Mouse (Mus musculus): Measurements from ENCODE around the gene Grk3. TPM values are rescaled to one million over a fixed set of nuclear protein-coding genes. Genes with fewer than 3 reads are reported as not detected.

The Grk3 gene
- total RNA-seq, 2 experiments from 2014 or later = 8.5 to 9.3 TPM

GRCm38 (mm10) chr5:112956368-112956767 lies 59.2 kb downstream of the Grk3 start:
- intact Hi-C loops (cut with DNase I) = no loop called here
- no peak for DNase-seq

- intact Hi-C loops (cut with DNase I) = no loop called here
- DNase-seq = no peak
Observed at GRCm38 (mm10) chr5:112950847-112951246, 64.7 kb downstream of the Grk3 start.

- no peak for DNase-seq
- intact Hi-C loops (cut with DNase I) = no loop called here
Observed at GRCm38 (mm10) chr5:112945925-112946324, 69.7 kb downstream of the Grk3 start.

- intact Hi-C loops (cut with DNase I) = no loop called here
- no peak for DNase-seq
Observed at GRCm38 (mm10) chr5:112942244-112942643, 73.3 kb downstream of the Grk3 start.

- DNase-seq = no peak
- intact Hi-C loops (cut with DNase I) = no loop called here
Observed at GRCm38 (mm10) chr5:112941001-112941400, 74.6 kb downstream of the Grk3 start.

- no peak for DNase-seq
- intact Hi-C loops (cut with DNase I) = loop anchor here (5.0 kb wide), 1 partner anchor 76 kb away; no protein-coding TSS in a partner anchor
Observed at GRCm38 (mm10) chr5:112936632-112937031, 79.0 kb downstream of the Grk3 start.

GRCm38 (mm10) chr5:112935436-112935835 lies 80.2 kb downstream of the Grk3 start:
- intact Hi-C loops (cut with DNase I) = loop anchor here (5.0 kb wide), 1 partner anchor 77 kb away; no protein-coding TSS in a partner anchor
- no peak for DNase-seq

GRCm38 (mm10) chr5:112932878-112933567 lies 82.6 kb downstream of the Grk3 start:
- intact Hi-C loops (cut with DNase I) = no loop called here
- DNase-seq = peak; percentile 27 to 55

GRCm38 (mm10) chr5:112931901-112932300 lies 83.7 kb downstream of the Grk3 start:
- DNase-seq = no peak
- intact Hi-C loops (cut with DNase I) = no loop called here

- intact Hi-C loops (cut with DNase I) = no loop called here
- no peak for DNase-seq
Observed at GRCm38 (mm10) chr5:112928201-112928881, 87.2 kb downstream of the Grk3 start.

GRCm38 (mm10) chr5:112925422-112925821 lies 90.2 kb downstream of the Grk3 start:
- intact Hi-C loops (cut with DNase I) = no loop called here
- no peak for DNase-seq

- no peak for DNase-seq
- intact Hi-C loops (cut with DNase I) = no loop called here
Observed at GRCm38 (mm10) chr5:112924806-112925205, 90.8 kb downstream of the Grk3 start.

- DNase-seq = peak in 1 of 2 experiments; percentile 20
Observed at GRCm38 (mm10) chr5:112923841-112924240, 91.8 kb downstream of the Grk3 start.

GRCm38 (mm10) chr5:112921914-112922313 lies 93.7 kb downstream of the Grk3 start:
- no peak for DNase-seq
- intact Hi-C loops (cut with DNase I) = no loop called here

More at GRCm38 (mm10) chr5:112923841-112924240, 91.8 kb downstream of the Grk3 start:
- intact Hi-C loops (cut with DNase I) = no loop called here

- intact Hi-C loops (cut with DNase I) = no loop called here
Observed at GRCm38 (mm10) chr5:112910381-112910780, 105.2 kb downstream of the Grk3 start.

GRCm38 (mm10) chr5:112908169-112908614 lies 107.4 kb downstream of the Grk3 start:
- intact Hi-C loops (cut with DNase I) = no loop called here
- DNase-seq = peak; percentile 12 to 41

More at GRCm38 (mm10) chr5:112910381-112910780, 105.2 kb downstream of the Grk3 start:
- DNase-seq = no peak

- DNase-seq = no peak
- intact Hi-C loops (cut with DNase I) = no loop called here
Observed at GRCm38 (mm10) chr5:112907504-112907903, 108.1 kb downstream of the Grk3 start.

- intact Hi-C loops (cut with DNase I) = no loop called here
- peak; percentile 69 to 75 for DNase-seq
Observed at GRCm38 (mm10) chr5:112895674-112896654, 119.6 kb downstream of the Grk3 start, which contains the start of gene Myo18b. Myo18b (minus strand) TSS chr5:112896362.

- intact Hi-C loops (cut with DNase I) = no loop called here
- no peak for DNase-seq
Observed at GRCm38 (mm10) chr5:112893462-112894060, 122.0 kb downstream of the Grk3 start.

- DNase-seq = no peak
- intact Hi-C loops (cut with DNase I) = no loop called here
Observed at GRCm38 (mm10) chr5:112892411-112892810, 123.2 kb downstream of the Grk3 start.

Measured in heart, postnatal 14 days (tissue).